Mouse (Mus musculus) heart, embryonic 16.5 days (tissue): Measurements from ENCODE around the gene Samd13. TPM values are rescaled to one million over a fixed set of nuclear protein-coding genes. Genes with fewer than 3 reads are reported as not detected.

ENCODE experiments used
- ATAC-seq: fragments of 200-750 bp; cut with Nextera tagmentation; replicated peaks from 2 replicates; pipeline ENCODE4 v1.8.0; 2017; ENCODE audit warnings: moderate number of reproducible peaks; ENCODE audit not compliant: insufficient read depth, low FRiP score; ENCODE audit errors: extremely low read depth
- H3K27ac ChIP-seq: fragments of 300-500 bp; sonication (generic); 2 replicates; pipeline ENCODE4 v1.5.1; 2014; ENCODE audit warnings: mild to moderate bottlenecking, low read length, control low read depth, moderate library complexity
- H3K27me3 ChIP-seq: fragments of 300-500 bp; sonication (generic); 2 replicates; pipeline ENCODE4 v1.6.1; 2014; ENCODE audit warnings: low read length, mixed read lengths; ENCODE audit not compliant: control insufficient read depth, insufficient read depth
- H3K36me3 ChIP-seq: fragments of 300-500 bp; sonication (generic); 2 replicates; pipeline ENCODE4 v1.6.1; 2014; ENCODE audit not compliant: control insufficient read depth, insufficient read depth
- H3K4me1 ChIP-seq: fragments of 300-500 bp; sonication (generic); 2 replicates; pipeline ENCODE4 v1.6.1; 2014; ENCODE audit warnings: low read length, mixed read lengths; ENCODE audit not compliant: control insufficient read depth, insufficient read depth
- H3K4me2 ChIP-seq: fragments of 300-500 bp; sonication (generic); 2 replicates; pipeline ENCODE4 v1.6.1; 2014; ENCODE audit warnings: low read depth, mild to moderate bottlenecking, control low read depth, low read length
- H3K4me3 ChIP-seq: fragments of 300-500 bp; sonication (generic); 2 replicates; pipeline ENCODE4 v1.5.1; 2014; ENCODE audit warnings: mild to moderate bottlenecking, control low read depth, low read length
- H3K9ac ChIP-seq: fragments of 300-500 bp; sonication (generic); 2 replicates; pipeline ENCODE4 v1.6.1; 2014; ENCODE audit warnings: low read length, control low read depth
- H3K9me3 ChIP-seq: fragments of 300-500 bp; sonication (generic); replicated peaks from 2 replicates; pipeline ENCODE4 v1.6.1; 2016; ENCODE audit warnings: low read length; ENCODE audit not compliant: control insufficient read depth
- WGBS: fragments of 180-500 bp; shearing (Covaris S2); extraction: QIAGEN DNeasy Blood & Tissue Kit; methylation state at CpG from one replicate; pipeline ENCODE4 v1.1.7; 2014; 5-methylcytosine and 5-hydroxymethylcytosine counted together
- polyA plus RNA-seq: library from polyadenylated mRNA; unstranded; fragments of >200 nt; fragmentation: Nextera tagmentation; extraction: Ambion mirVana; gene quantifications from 2 replicates; pipeline ENCODE4 v1.2.1, GENCODE M21; 2015

Samd13 gene
- polyA plus RNA-seq, 1 experiment from 2014 or later: 2.4 TPM

- H3K9ac ChIP-seq: no peak overlapping the region
- H3K4me1 ChIP-seq: no peaks in the 10 kb centered on the region
- no peaks in the 10 kb centered on the region for H3K9me3 ChIP-seq
- no peak overlapping the region for H3K4me3 ChIP-seq
- 80% methylated on average over 5 of the region's 5 CpGs for WGBS
- no peak overlapping the region for H3K27ac ChIP-seq
- no peak for ATAC-seq
- no peaks in the 10 kb centered on the region for H3K27me3 ChIP-seq
- H3K4me2 ChIP-seq: no peak overlapping the region
- no peaks in the 10 kb centered on the region for H3K36me3 ChIP-seq
Measured at GRCm38 (mm10) chr3:146632506-146632905, 52.9 kb downstream of the Samd13 start.

- no peaks in the 10 kb centered on the region for H3K4me1 ChIP-seq
- no peaks in the 10 kb centered on the region for H3K9me3 ChIP-seq
- no peak for ATAC-seq
- H3K27me3 ChIP-seq: no peaks in the 10 kb centered on the region
- no peaks in the 10 kb centered on the region for H3K36me3 ChIP-seq
- no peak overlapping the region for H3K9ac ChIP-seq
- H3K4me2 ChIP-seq: no peak overlapping the region
- H3K4me3 ChIP-seq: no peak overlapping the region
- 67% methylated on average over 8 of the region's 8 CpGs for WGBS
- H3K27ac ChIP-seq: no peak overlapping the region
Measured at GRCm38 (mm10) chr3:146628227-146628982, 57.0 kb downstream of the Samd13 start.

- Histone ChIP-seq H3K9me3 (no peaks in the 10 kb centered on the region), H3K27ac (no peak overlapping the region), H3K4me2 (no peak overlapping the region), H3K9ac (no peak overlapping the region), H3K4me1 (peaks cover 4% of the 10 kb centered on the region), H3K27me3 (no peaks in the 10 kb centered on the region), H3K36me3 (no peaks in the 10 kb centered on the region), H3K4me3 (no peak overlapping the region)
- 69% methylated on average over 4 of the region's 4 CpGs for WGBS
- ATAC-seq: no peak
Measured at GRCm38 (mm10) chr3:146625766-146626165, 59.6 kb downstream of the Samd13 start.

GRCm38 (mm10) chr3:146621966-146622365 lies 63.4 kb downstream of the Samd13 start:
- Histone ChIP-seq H3K27me3 (no peaks in the 10 kb centered on the region), H3K27ac (no peak overlapping the region), H3K9me3 (no peaks in the 10 kb centered on the region), H3K9ac (no peak overlapping the region), H3K4me3 (no peak overlapping the region), H3K36me3 (no peaks in the 10 kb centered on the region), H3K4me2 (no peak overlapping the region), H3K4me1 (peaks cover 10% of the 10 kb centered on the region)
- 88% methylated on average over 11 of the region's 11 CpGs for WGBS
- ATAC-seq: no peak

- Histone ChIP-seq H3K36me3 (no peaks in the 10 kb centered on the region), H3K4me3 (no peak overlapping the region), H3K9ac (no peak overlapping the region), H3K4me1 (peaks cover 10% of the 10 kb centered on the region), H3K4me2 (peak overlapping the region; percentile 43), H3K27ac (peak overlapping the region; percentile 69), H3K9me3 (no peaks in the 10 kb centered on the region), H3K27me3 (no peaks in the 10 kb centered on the region)
- WGBS: 51% methylated on average over 14 of the region's 14 CpGs
- ATAC-seq: peak; percentile 73
Measured at GRCm38 (mm10) chr3:146620555-146621249, 64.7 kb downstream of the Samd13 start.

GRCm38 (mm10) chr3:146620101-146620500 lies 65.3 kb downstream of the Samd13 start:
- H3K27me3 ChIP-seq: no peaks in the 10 kb centered on the region
- no peak overlapping the region for H3K9ac ChIP-seq
- H3K4me1 ChIP-seq: peaks cover 10% of the 10 kb centered on the region
- peak overlapping the region; percentile 69 for H3K27ac ChIP-seq
- 71% methylated on average over 10 of the region's 10 CpGs for WGBS
- H3K4me3 ChIP-seq: no peak overlapping the region
- H3K4me2 ChIP-seq: 0 out of 2 replicates have a peak overlapping the region, but pooled peaks have one; percentile 43
- ATAC-seq: peak; percentile 52; the same call in 1 of the 2 replicates
- no peaks in the 10 kb centered on the region for H3K36me3 ChIP-seq
- H3K9me3 ChIP-seq: no peaks in the 10 kb centered on the region

GRCm38 (mm10) chr3:146618357-146618756 lies 67.0 kb downstream of the Samd13 start:
- Histone ChIP-seq H3K4me3 (no peak overlapping the region), H3K27me3 (no peaks in the 10 kb centered on the region), H3K4me1 (peaks cover 10% of the 10 kb centered on the region), H3K9ac (no peak overlapping the region), H3K4me2 (no peak overlapping the region), H3K27ac (no peak overlapping the region), H3K9me3 (no peaks in the 10 kb centered on the region), H3K36me3 (no peaks in the 10 kb centered on the region)
- WGBS: 58% methylated on average over 4 of the region's 4 CpGs
- no peak for ATAC-seq

- Histone ChIP-seq H3K4me1 (peaks cover 10% of the 10 kb centered on the region), H3K27me3 (no peaks in the 10 kb centered on the region), H3K4me3 (no peak overlapping the region), H3K4me2 (no peak overlapping the region), H3K9ac (no peak overlapping the region), H3K36me3 (no peaks in the 10 kb centered on the region), H3K9me3 (no peaks in the 10 kb centered on the region), H3K27ac (no peak overlapping the region)
- ATAC-seq: no peak
Measured at GRCm38 (mm10) chr3:146617946-146618345, 67.4 kb downstream of the Samd13 start.

GRCm38 (mm10) chr3:146616533-146617283 lies 68.7 kb downstream of the Samd13 start:
- Histone ChIP-seq H3K27ac (no peak overlapping the region), H3K9ac (no peak overlapping the region), H3K4me3 (no peak overlapping the region), H3K4me1 (peaks cover 10% of the 10 kb centered on the region), H3K9me3 (no peaks in the 10 kb centered on the region), H3K4me2 (no peak overlapping the region), H3K27me3 (no peaks in the 10 kb centered on the region), H3K36me3 (no peaks in the 10 kb centered on the region)
- 64% methylated on average over 5 of the region's 5 CpGs for WGBS
- ATAC-seq: no peak
